Mouse (Mus musculus) urinary bladder, postnatal 36 days (tissue): Measurements from ENCODE around the gene Gm13283.
"Not testable (repeated sequence)": the region's sequence is repeated elsewhere in the genome, so short reads cannot be mapped to it uniquely, and the experiment has no call there.

Source experiments
- DNase-seq, 2 experiments: peaks; one replicate each; pipeline ENCODE4 v3.0.0; 2022; ENCODE audit warnings: low spot score in 2 of 2, mixed read lengths in 1 of 2

The Gm13283 gene

DNA sequence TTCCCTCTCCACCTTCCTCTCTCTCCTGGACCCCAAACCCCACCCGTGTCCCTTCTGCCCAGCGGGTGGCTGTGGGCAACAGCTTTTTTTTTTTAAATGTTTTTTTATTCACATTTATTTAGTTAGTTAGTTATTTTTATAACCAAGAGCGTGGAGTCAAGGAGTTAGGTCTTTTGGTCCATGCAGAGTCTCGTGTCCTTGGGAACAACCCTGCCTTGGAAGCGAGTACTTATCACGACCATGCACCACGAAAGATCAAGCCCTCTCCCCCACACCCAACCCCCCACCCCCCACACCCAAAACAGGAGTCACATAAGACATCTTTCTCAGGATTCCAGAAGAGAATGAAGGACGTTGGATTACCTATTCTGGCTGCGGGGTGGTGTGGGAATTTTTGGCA, 2.4 kb downstream of the Gm13283 start:
- DNase-seq = not testable (repeated sequence)

DNA sequence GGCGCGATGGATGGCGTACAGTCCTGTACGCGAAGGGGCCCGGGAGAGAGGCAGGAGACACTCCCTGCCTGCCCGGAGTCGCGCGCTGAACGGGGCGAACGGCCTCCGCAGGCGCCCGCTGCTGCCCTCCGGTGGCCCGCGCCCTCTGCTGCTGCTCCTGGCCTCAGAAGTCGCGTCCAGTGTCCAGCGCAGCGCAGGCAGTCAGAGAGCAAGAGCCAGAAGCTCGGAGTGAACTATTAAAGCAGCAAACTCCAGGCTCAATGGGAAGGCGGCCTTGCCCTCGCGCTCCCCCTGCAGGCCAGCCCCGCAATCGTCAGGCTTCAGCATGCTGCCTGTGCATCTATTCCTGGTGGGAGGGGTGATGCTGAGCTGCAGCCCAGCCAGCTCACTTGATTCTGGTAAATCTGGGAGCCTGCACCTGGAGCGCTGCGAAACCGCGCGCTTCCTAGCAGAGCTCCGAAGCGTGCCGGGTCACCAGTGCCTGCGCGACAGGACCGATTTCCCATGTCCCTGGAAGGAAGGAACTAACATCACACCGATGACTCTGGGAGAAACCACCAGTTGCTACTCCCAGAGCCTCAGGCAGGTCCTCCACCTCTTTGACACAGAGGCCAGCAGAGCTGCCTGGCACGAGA, 3.6 kb downstream of the Gm13283 start:
- peak; percentile 18 to 57 for DNase-seq

DNA sequence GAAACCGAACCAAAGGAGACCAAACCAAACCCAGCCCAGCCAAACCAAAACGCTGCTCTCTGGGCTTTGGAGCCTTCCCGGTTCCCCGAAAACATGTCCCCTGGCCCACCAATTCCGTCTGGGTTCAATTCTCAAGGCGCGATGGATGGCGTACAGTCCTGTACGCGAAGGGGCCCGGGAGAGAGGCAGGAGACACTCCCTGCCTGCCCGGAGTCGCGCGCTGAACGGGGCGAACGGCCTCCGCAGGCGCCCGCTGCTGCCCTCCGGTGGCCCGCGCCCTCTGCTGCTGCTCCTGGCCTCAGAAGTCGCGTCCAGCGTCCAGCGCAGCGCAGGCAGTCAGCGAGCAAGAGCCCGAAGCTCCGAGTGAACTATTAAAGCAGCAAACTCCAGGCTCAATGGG, 13.6 kb downstream of the Gm13283 start, which contains the start of gene Gm13290:
Gene Gm13290 (plus strand): TSS at position 301 of the 400 bp plus-strand sequence.
- not testable (repeated sequence) for DNase-seq

DNA sequence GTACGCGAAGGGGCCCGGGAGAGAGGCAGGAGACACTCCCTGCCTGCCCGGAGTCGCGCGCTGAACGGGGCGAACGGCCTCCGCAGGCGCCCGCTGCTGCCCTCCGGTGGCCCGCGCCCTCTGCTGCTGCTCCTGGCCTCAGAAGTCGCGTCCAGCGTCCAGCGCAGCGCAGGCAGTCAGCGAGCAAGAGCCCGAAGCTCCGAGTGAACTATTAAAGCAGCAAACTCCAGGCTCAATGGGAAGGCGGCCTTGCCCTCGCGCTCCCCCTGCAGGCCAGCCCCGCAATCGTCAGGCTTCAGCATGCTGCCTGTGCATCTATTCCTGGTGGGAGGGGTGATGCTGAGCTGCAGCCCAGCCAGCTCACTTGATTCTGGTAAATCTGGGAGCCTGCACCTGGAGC, 16.7 kb downstream of the Gm13283 start, which contains the start of gene Gm13289:
Gene Gm13289 (plus strand): TSS at position 301 of the 400 bp plus-strand sequence.
- DNase-seq = not testable (repeated sequence)

DNA sequence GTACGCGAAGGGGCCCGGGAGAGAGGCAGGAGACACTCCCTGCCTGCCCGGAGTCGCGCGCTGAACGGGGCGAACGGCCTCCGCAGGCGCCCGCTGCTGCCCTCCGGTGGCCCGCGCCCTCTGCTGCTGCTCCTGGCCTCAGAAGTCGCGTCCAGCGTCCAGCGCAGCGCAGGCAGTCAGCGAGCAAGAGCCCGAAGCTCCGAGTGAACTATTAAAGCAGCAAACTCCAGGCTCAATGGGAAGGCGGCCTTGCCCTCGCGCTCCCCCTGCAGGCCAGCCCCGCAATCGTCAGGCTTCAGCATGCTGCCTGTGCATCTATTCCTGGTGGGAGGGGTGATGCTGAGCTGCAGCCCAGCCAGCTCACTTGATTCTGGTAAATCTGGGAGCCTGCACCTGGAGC, 19.6 kb downstream of the Gm13283 start, which contains the start of gene Gm13272:
Gene Gm13272 (plus strand): TSS at position 301 of the 400 bp plus-strand sequence.
- DNase-seq = not testable (repeated sequence)

DNA sequence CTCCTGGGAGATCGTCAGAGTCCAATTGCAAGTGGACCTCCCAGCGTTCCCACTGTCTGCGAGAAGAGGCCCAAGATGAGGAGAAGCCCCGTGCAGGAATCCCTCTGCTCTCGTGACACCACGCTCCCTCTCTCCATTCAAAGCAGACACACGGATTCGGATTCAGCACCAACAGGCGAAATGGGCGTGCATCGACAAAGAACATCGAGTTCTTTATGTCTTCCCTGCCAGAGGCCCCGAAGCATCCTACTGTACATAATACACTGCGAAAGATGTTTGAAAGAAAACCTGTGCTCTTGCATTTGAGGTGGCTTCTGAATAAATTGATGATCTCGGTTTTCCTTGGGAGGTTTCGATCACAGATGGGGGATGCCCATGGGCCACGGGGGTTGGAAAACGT, 20.4 kb downstream of the Gm13283 start:
- not testable (repeated sequence) for DNase-seq

DNA sequence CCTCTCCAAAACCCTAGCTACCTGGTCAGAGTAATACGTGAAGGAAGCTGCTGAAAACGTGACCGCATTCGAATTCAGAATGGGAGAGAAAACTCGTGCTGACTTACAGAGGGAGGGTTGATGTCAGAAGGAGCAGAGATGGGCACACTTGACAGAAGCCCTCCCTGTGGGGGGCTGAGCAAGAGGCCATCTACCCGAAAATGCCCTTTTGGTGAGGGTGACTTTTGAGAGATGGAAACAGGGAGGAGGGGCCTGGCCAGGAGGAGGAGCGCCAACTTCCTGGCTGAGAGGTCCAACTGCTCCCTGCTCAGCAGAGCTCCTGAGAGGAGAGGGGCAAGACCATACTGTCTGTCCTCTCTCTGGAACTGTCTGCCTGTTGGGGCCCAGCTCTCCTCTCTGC, 21.9 kb downstream of the Gm13283 start, which contains the start of gene Ifnz:
Gene Ifnz (plus strand): TSS at position 301 of the 400 bp plus-strand sequence.
- not testable (repeated sequence) for DNase-seq

DNA sequence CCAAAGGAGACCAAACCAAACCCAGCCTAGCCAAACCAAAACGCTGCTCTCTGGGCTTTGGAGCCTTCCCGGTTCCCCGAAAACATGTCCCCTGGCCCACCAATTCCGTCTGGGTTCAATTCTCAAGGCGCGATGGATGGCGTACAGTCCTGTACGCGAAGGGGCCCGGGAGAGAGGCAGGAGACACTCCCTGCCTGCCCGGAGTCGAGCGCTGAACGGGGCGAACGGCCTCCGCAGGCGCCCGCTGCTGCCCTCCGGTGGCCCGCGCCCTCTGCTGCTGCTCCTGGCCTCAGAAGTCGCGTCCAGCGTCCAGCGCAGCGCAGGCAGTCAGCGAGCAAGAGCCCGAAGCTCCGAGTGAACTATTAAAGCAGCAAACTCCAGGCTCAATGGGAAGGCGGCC, 22.4 kb downstream of the Gm13283 start:
- DNase-seq = peak in 1 of 2 experiments; percentile 7

DNA sequence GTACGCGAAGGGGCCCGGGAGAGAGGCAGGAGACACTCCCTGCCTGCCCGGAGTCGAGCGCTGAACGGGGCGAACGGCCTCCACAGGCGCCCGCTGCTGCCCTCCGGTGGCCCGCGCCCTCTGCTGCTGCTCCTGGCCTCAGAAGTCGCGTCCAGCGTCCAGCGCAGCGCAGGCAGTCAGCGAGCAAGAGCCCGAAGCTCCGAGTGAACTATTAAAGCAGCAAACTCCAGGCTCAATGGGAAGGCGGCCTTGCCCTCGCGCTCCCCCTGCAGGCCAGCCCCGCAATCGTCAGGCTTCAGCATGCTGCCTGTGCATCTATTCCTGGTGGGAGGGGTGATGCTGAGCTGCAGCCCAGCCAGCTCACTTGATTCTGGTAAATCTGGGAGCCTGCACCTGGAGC, 25.5 kb downstream of the Gm13283 start, which contains the start of gene Gm13276:
Gene Gm13276 (plus strand): TSS at position 301 of the 400 bp plus-strand sequence.
- DNase-seq = not testable (repeated sequence)

DNA sequence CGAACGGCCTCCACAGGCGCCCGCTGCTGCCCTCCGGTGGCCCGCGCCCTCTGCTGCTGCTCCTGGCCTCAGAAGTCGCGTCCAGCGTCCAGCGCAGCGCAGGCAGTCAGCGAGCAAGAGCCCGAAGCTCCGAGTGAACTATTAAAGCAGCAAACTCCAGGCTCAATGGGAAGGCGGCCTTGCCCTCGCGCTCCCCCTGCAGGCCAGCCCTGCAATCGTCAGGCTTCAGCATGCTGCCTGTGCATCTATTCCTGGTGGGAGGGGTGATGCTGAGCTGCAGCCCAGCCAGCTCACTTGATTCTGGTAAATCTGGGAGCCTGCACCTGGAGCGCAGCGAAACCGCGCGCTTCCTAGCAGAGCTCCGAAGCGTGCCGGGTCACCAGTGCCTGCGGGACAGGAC, 28.5 kb downstream of the Gm13283 start, which contains the start of gene Gm13277:
Gene Gm13277 (plus strand): TSS at position 231 of the 400 bp plus-strand sequence.
- DNase-seq = peak; percentile 34 to 72

DNA sequence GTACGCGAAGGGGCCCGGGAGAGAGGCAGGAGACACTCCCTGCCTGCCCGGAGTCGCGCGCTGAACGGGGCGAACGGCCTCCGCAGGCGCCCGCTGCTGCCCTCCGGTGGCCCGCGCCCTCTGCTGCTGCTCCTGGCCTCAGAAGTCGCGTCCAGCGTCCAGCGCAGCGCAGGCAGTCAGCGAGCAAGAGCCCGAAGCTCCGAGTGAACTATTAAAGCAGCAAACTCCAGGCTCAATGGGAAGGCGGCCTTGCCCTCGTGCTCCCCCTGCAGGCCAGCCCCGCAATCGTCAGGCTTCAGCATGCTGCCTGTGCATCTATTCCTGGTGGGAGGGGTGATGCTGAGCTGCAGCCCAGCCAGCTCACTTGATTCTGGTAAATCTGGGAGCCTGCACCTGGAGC, 31.3 kb downstream of the Gm13283 start, which contains the start of gene Gm13278:
Gene Gm13278 (plus strand): TSS at position 301 of the 400 bp plus-strand sequence.
- not testable (repeated sequence) for DNase-seq

DNA sequence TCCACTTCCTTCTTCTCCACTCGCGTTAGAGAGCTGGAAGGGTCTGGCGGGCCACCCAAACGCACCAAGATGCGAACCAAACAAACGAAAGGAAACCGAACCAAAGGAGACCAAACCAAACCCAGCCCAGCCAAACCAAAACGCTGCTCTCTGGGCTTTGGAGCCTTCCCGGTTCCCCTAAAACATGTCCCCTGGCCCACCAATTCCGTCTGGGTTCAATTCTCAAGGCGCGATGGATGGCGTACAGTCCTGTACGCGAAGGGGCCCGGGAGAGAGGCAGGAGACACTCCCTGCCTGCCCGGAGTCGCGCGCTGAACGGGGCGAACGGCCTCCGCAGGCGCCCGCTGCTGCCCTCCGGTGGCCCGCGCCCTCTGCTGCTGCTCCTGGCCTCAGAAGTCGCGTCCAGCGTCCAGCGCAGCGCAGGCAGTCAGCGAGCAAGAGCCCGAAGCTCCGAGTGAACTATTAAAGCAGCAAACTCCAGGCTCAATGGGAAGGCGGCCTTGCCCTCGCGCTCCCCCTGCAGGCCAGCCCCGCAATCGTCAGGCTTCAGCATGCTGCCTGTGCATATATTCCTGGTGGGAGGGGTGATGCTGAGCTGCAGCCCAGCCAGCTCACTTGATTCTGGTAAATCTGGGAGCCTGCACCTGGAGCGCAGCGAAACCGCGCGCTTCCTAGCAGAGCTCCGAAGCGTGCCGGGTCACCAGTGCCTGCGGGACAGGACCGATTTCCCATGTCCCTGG, 34.2 kb downstream of the Gm13283 start, which contains the start of gene Gm13275:
Gene Gm13275 (plus strand): TSS at position 552 of the 740 bp plus-strand sequence.
- DNase-seq = peak; percentile 74 to 83

DNA sequence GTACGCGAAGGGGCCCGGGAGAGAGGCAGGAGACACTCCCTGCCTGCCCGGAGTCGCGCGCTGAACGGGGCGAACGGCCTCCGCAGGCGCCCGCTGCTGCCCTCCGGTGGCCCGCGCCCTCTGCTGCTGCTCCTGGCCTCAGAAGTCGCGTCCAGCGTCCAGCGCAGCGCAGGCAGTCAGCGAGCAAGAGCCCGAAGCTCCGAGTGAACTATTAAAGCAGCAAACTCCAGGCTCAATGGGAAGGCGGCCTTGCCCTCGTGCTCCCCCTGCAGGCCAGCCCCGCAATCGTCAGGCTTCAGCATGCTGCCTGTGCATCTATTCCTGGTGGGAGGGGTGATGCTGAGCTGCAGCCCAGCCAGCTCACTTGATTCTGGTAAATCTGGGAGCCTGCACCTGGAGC, 37.2 kb downstream of the Gm13283 start, which contains the start of gene Gm13279:
Gene Gm13279 (plus strand): TSS at position 301 of the 400 bp plus-strand sequence.
- not testable (repeated sequence) for DNase-seq

DNA sequence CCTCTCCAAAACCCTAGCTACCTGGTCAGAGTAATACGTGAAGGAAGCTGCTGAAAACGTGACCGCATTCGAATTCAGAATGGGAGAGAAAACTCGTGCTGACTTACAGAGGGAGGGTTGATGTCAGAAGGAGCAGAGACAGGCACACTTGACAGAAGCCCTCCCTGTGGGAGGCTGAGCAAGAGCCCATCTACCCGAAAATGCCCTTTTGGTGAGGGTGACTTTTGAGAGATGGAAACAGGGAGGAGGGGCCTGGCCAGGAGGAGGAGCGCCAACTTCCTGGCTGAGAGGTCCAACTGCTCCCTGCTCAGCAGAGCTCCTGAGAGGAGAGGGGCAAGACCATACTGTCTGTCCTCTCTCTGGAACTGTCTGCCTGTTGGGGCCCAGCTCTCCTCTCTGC, 39.4 kb downstream of the Gm13283 start, which contains the start of gene Gm13285:
Gene Gm13285 (plus strand): TSS at position 301 of the 400 bp plus-strand sequence.
- DNase-seq = not testable (repeated sequence)

DNA sequence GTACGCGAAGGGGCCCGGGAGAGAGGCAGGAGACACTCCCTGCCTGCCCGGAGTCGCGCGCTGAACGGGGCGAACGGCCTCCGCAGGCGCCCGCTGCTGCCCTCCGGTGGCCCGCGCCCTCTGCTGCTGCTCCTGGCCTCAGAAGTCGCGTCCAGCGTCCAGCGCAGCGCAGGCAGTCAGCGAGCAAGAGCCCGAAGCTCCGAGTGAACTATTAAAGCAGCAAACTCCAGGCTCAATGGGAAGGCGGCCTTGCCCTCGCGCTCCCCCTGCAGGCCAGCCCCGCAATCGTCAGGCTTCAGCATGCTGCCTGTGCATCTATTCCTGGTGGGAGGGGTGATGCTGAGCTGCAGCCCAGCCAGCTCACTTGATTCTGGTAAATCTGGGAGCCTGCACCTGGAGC, 43.0 kb downstream of the Gm13283 start, which contains the start of gene Gm13287:
Gene Gm13287 (plus strand): TSS at position 301 of the 400 bp plus-strand sequence.
- not testable (repeated sequence) for DNase-seq

DNA sequence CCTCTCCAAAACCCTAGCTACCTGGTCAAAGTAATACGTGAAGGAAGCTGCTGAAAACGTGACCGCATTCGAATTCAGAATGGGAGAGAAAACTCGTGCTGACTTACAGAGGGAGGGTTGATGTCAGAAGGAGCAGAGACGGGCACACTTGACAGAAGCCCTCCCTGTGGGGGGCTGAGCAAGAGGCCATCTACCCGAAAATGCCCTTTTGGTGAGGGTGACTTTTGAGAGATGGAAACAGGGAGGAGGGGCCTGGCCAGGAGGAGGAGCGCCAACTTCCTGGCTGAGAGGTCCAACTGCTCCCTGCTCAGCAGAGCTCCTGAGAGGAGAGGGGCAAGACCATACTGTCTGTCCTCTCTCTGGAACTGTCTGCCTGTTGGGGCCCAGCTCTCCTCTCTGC, 45.3 kb downstream of the Gm13283 start, which contains the start of gene Gm13288:
Gene Gm13288 (plus strand): TSS at position 301 of the 400 bp plus-strand sequence.
- DNase-seq = not testable (repeated sequence)

DNA sequence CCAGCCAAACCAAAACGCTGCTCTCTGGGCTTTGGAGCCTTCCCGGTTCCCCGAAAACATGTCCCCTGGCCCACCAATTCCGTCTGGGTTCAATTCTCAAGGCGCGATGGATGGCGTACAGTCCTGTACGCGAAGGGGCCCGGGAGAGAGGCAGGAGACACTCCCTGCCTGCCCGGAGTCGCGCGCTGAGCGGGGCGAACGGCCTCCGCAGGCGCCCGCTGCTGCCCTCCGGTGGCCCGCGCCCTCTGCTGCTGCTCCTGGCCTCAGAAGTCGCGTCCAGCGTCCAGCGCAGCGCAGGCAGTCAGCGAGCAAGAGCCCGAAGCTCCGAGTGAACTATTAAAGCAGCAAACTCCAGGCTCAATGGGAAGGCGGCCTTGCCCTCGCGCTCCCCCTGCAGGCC, 45.8 kb downstream of the Gm13283 start:
- DNase-seq = peak in 1 of 2 experiments; percentile 36
